In the genomic region with DNA sequence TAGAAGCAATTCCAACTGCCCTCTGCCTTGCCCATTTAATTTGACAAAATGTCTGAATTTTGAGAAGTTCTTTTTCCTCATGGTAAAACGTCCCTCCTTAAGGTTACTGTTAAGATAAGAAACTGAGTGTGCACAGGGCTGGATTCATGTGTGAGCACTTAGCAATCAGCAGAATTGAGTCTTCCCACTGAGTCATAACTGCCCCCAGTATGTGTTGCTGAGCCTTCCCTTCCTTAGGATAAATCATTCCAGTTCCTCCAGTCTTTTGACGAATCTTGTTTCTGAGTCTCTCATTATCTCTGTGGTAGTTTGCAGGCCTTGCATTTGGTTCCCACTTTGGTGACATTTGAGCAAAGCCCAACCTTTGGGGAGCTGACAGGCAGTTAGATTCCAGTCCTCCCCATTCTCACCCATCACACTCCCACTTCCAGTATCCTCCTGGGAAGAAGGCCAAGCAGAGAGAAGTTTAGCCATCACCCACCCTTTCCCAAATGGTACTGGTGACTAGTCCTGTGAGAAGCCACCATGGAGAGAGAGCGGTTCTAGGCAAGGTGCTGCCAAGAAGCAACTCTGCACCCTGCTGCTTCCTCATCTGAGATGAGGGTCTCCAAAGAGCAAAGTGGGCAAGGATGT, we compare ENCODE assay signal across 16 mouse cellular contexts.
"Had no signal": no experiment of that assay in that cellular context is flagged by ENCODE, and none has a peak within 500 bp of the region (broad histone marks: within the 10 kb centered on the region; RNA-seq: fewer than 3 reads in every experiment).

No protein-coding gene starts in this region.

- H3K27me3 ChIP-seq: liver, embryonic 13.5 days; stomach, embryonic 15.5 days had no signal

- H3K27ac ChIP-seq: left cerebral cortex, adult 2 months; liver, embryonic 13.5 days; stomach, embryonic 15.5 days had no signal

- H3K36me3 ChIP-seq: liver, embryonic 13.5 days; stomach, embryonic 15.5 days had no signal

- H3K9me3 ChIP-seq: liver, embryonic 13.5 days; stomach, embryonic 15.5 days had no signal

- H3K4me2 ChIP-seq: liver, embryonic 13.5 days; midbrain, embryonic 11.5 days; stomach, embryonic 15.5 days had no signal

- H3K4me3 ChIP-seq: left cerebral cortex, adult 2 months; liver, embryonic 13.5 days; stomach, embryonic 15.5 days had no signal

- H3K4me1 ChIP-seq: liver, embryonic 13.5 days; stomach, embryonic 15.5 days had no signal

- H3K9ac ChIP-seq: liver, embryonic 13.5 days; stomach, embryonic 15.5 days had no signal

- DNase-seq: kidney, adult 11 months; kidney, adult 9 months; kidney, postnatal 14 days; kidney, postnatal 4 days; layer of hippocampus, adult 9-11 months; liver, embryonic 13.5 days; lung, adult 2 months; lung, postnatal 14 days; lung, postnatal 4 days; midbrain, embryonic 14.5 days; spleen, adult 18-20 months; thymus, adult 18-20 months; thymus, postnatal 4 days had no signal
